Mouse (Mus musculus): Measurements from ENCODE around the gene Synpr.

The Synpr gene

DNA sequence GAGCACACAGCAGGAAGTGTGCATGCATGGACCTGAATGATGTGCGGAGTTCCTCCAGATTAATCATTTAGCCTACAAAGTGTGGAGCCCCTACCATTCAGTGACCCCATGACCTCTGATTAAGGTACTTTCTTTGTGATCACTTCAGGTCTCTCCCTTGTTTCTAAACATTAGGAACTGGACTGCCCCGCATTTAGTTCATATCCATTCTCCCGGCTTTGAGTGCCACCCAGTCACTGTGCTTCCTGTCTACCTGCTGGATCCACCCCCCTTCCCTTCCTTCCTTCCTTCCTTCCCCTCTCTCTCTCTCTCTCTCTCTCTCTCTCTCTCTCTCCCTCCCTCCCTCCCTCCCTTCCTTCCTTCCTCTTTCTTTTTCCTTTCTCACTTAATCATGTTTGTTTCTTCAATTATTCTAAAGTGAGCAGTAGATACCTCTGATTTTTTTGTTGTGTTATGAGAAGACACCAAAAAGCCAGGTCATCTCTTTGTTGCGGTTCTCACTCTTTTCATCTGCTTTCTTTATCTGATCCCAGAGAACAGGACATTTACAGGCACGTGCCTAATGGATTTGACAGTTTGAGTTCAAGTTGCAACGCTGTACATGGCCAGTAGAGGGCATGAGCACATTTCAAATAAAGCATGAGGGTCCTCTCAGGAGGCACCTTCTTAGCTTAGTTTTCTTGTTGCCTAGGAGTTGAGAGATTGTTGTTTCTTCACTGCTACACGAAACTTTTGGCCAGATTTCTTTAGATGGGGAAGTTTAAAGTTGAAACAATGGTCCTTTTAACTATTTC, 71.2 kb downstream of the Synpr start:
- peak; percentile 16 for DNase-seq (ENCODE audit: low spot score)

DNA sequence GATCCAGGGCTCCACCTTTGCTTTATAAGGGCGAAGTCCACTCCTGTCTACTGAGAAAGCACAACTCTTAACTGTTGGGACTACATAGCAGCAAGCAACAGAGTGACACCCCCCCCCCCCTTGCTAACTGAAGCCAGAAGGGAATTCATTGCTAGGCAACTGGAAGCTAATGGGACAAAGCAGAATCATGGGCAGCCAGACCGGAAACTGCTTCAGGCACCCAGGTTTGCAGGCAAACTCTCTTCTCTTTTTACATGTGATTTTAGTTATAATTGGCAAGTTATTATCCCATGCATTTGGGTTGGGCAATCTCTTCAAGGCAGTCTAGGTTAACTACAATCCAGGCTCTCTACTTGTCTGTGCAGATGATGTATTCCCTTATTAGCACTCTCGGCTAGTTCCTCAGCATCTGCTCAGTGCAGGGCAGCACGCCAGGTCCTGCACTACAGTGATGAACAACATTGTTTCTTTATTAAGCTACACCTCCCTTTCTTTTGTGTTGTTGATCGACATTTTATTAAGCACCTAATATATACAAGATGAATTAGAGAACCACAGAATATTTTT, 72.6 kb downstream of the Synpr start:
- no peak for DNase-seq (ENCODE audit: low spot score)

- no peak for DNase-seq (ENCODE audit: low spot score)
Measured at GRCm38 (mm10) chr14:13358037-13358436, 73.5 kb downstream of the Synpr start.

GRCm38 (mm10) chr14:13361184-13361583, 76.6 kb downstream of the Synpr start:
- DNase-seq (ENCODE audit: low spot score): no peak

GRCm38 (mm10) chr14:13361642-13362041, 77.1 kb downstream of the Synpr start:
- no peak for DNase-seq (ENCODE audit: low spot score)

- DNase-seq (ENCODE audit: low spot score): no peak
Measured at GRCm38 (mm10) chr14:13368309-13368708, 83.7 kb downstream of the Synpr start.

GRCm38 (mm10) chr14:13389081-13389480, 104.5 kb downstream of the Synpr start:
- DNase-seq (ENCODE audit: low spot score): no peak

DNA sequence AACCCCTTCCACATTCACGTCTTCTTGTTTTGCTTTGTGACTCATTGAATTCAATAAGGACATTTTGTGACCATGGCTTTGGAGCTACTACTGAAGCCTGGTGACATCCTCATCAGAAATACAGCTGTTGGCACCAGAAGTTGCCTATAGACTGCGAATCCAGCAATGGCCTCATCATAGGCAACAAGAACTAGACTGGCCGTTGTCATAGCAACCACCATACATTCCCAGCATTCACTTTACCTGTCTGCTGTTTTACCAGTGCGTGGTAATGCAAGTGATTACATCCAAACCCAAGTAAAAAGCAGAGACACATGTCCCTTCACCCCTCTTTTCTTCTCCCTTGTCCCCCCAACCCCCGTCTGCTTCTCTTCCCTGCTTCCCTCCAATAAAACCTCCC, 105.4 kb downstream of the Synpr start:
- no peak for DNase-seq (ENCODE audit: low spot score)

DNA sequence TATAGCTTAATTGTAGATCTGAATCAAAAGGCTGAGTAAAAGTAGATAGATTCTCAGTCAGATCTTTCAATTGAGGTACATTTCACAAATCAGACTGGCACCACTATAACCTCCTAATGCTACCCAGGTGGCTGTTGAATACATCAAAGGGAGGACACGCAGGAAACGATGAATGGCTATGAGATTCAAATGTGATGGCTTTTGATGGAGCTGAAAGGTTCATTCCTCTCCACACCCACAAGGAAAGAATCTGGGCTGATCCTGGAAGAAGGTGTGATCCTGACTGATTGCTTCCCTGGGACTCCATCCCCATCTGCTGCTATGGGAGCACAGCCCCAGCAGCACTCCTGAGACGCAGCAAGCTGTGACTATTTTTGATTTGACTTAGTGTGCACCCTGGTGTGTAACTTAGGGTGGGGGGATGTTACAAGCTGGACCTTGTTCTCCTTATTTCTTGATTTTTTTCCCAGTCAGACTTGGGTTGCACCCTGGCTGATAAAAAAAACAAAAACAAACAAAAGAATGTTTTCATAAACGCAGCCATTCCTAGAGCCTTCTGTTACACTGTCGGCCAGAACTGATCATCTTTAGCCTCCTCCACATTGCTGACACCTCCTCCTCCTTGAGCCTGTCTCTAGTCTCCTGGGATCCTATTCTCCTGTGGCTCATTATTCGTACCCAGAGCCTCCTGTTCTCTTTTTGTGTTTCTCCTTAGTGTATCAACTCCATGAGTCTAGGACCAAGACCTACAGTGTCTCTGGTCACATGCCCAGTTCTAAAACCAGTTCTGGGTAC, 114.8 kb downstream of the Synpr start:
- DNase-seq (ENCODE audit: low spot score): no peak

DNA sequence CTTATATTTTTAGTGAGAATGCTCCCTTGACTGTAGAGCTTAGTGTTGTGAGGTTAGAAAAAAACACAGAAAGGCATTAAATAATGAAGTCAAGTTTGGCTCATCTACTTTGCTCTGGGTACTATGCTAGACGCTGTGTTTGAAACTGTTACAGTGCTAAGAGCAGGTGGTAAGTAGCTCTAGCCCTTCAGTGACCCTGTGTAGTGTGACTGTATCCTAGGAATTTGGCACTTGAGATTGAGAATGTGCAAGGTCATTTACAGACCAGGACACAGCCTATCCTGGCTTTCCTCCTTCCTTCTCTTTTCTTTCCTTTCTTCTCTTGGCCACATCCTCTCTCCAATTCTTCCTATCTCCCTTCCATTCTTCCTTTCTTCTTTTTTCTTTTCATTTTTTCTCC, 127.1 kb downstream of the Synpr start:
- DNase-seq (ENCODE audit: low spot score): no peak

- DNase-seq (ENCODE audit: low spot score): no peak
Measured at GRCm38 (mm10) chr14:13440723-13441122, 156.1 kb downstream of the Synpr start.

GRCm38 (mm10) chr14:13444908-13445307, 160.3 kb downstream of the Synpr start:
- no peak for DNase-seq (ENCODE audit: low spot score)

GRCm38 (mm10) chr14:13453461-13454204, 169.1 kb downstream of the Synpr start:
- no peak for DNase-seq (ENCODE audit: low spot score)

- no peak for DNase-seq (ENCODE audit: low spot score)
Measured at GRCm38 (mm10) chr14:13454991-13455390, 170.4 kb downstream of the Synpr start.

- DNase-seq (ENCODE audit: low spot score): no peak
Measured at GRCm38 (mm10) chr14:13459333-13459732, 174.8 kb downstream of the Synpr start.

DNA sequence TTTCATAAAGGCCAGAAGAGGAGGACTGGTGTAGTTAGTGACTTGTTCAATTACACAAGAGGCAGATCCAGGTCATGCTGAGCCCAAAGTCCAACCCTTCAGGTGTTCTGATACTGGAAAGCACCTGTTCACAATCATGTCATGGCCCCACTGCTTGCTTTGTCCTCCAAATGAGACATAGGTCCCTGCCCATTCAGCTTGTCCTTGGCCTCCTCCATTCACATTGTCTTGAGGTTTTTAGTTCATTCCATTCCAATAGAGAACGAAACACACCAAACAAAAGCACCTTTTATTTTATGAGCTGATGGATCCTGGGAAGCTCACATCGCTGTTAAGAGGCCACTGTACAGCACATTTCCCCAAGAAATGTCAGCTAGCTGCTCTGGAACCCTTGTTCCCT, 184.6 kb downstream of the Synpr start:
- no peak for DNase-seq (ENCODE audit: low spot score)

DNA sequence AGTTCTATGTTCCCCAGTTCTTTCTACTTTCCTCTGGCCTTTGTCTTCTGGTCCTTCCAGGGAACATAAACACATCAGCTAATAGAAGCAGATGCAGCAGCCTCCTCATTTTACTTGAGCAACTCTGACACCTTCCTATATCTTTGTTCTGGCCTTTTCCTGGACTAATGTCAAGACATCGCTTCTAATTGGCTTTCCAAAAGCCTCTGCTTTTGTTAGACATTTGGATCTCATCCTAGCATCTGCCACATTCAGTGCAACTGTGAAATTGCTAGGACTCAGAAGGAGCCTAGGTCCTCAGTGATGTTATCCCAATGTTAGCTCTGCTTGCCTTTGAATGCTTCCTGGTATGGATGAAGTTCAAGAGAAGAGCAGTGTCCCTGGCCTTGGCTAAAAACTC, 193.2 kb downstream of the Synpr start:
- DNase-seq (ENCODE audit: low spot score): no peak

DNA sequence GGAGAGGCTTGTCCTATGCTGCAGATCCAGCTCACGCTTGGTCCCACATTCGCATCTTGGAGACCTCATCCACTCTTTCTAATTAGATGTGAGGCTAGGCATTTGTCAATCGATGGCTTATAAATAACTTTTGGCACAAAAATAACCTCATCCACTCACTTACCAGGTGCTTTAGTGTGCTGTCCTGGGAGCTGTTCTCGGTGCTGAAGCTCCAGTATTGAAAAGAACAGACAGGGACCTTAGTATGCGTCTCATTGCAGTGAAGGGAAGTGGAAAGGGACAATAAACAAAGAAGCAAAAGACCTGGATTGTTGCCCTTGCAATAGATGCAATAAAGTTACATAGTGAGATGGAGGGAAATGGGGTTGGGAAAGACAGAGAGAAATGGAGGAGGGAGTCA, 220.8 kb downstream of the Synpr start:
- DNase-seq (ENCODE audit: low spot score): no peak

GRCm38 (mm10) chr14:13518608-13519139, 234.1 kb downstream of the Synpr start:
- DNase-seq (ENCODE audit: low spot score): no peak

GRCm38 (mm10) chr14:13519239-13520011, 234.8 kb downstream of the Synpr start:
- no peak for DNase-seq (ENCODE audit: low spot score)

DNA sequence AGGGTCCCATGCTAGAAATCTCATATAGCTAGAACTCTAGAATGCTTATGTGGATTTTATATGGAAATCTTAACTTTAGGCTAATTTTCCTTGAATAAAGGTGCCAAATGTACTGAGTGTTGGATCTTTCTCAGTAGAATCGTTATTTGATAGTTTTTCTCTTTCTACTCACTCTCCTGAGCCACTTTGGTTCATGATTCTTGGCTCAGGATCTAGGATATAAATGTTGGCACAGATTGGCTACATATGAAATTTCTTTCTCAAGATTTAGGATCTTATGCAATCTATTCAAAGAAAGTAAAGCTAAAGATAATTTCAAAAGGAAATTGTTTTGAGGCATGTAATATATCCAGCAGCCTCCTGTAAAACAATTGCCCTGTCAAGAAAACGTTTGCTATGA, 263.2 kb downstream of the Synpr start:
- DNase-seq (ENCODE audit: low spot score): no peak

Data from urinary bladder, postnatal 25 days (tissue).